Mouse (Mus musculus) cortical plate, adult 2 months (tissue): ENCODE measurements at regions not wholly inside any gene's neighbourhood (a gene's known extent, or its start where the extent isn't known, plus 50 kb on each side); places are given as distances from the start of the nearest gene placed in this dataset.

ENCODE experiments used
- CTCF ChIP-seq: fragments of 200-500 bp; IDR thresholded peaks from 2 replicates; pipeline ENCODE4 v1.5.1; 2011; ENCODE audit warnings: mild to moderate bottlenecking, control low read depth, low read length; ENCODE audit not compliant: insufficient read depth; ENCODE audit errors: extremely low read depth
- POLR2A ChIP-seq: fragments of 200-500 bp; IDR thresholded peaks from 2 replicates; pipeline ENCODE4 v1.6.1; 2011; ENCODE audit warnings: mild to moderate bottlenecking, low read length, control low read depth; ENCODE audit not compliant: insufficient read depth; ENCODE audit errors: extremely low read depth

- TF ChIP-seq CTCF (no peak), POLR2A (no peak)
Observed at GRCm38 (mm10) chr19:26550299-26550698, 54.6 kb upstream of the Smarca2 start.
